ENCODE assay signal across 1 mouse cellular context in the genomic region with DNA sequence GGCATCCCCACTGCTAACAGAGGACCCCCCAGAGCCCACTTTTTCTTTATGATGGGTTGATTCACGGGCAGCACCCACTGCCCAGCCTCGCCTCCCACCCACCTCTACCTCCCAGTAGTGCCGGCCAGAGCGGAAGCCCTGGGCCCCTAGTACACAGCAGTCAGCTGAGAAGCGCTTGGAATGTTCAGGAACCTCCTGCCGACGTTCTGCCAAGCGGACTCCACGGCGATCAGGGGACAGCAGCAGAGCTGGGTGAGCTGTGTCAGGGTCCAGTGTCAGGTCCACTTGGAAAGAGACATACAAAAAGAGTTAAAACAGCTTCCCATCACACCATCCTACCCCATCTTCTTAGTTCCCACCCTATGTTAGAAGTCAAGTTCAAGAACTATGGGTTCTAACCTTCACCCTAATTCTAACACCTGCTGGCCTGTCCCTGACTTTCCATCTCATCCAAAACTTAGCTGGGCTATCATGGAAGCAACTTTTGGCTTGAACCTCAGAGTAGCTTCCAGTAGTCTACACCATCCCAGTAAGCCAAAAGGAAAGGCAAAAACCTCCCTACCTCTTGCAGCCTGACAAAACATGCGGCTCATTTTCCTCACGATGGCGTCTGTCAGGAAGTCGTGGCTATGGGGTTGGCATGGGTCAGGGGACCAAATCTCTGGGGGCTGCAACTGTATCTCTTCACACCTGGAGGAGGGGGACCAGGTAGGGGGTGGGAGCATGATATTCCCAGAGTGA.
TF ChIP-seq lines count a peak whose summit lies in the region.

No protein-coding gene starts in this region.

TF ChIP-seq in CH12.LX, 34 proteins besides CTCF, POLR2A, EP300 and RAD21:
- no peak for TF ChIP-seq RCOR1 (conservative IDR thresholded peaks at IDR 0.05; ENCODE audit: low read depth, low read length)
- TF ChIP-seq MAZ (IDR thresholded peaks at IDR 0.05; ENCODE audit: low read depth, low read length), result no peak
- peak; percentile 62; the same call in 1 of the 2 replicates for TF ChIP-seq CHD2 (IDR thresholded peaks at IDR 0.05; ENCODE audit: low read length)
- no peak for TF ChIP-seq KAT2A (IDR thresholded peaks at IDR 0.05; ENCODE audit: insufficient replicate concordance, low read length)
- TF ChIP-seq MAFK (IDR thresholded peaks at IDR 0.05; ENCODE audit: insufficient replicate concordance, low read length), result no peak
- no peak for TF ChIP-seq UBTF (IDR thresholded peaks at IDR 0.05; ENCODE audit: low read depth, low read length)
- peak; percentile 20 for TF ChIP-seq POLR2AphosphoS2 (IDR thresholded peaks at IDR 0.05; ENCODE audit: low read depth, low read length)
- no peak for TF ChIP-seq ZNF384 (IDR thresholded peaks at IDR 0.05; ENCODE audit: low read depth, low read length)
TF ChIP-seq in CH12.LX: peak in this region for 2.
